Mouse (Mus musculus) left cerebral cortex, adult 18-20 months (tissue): ENCODE results near the gene Rnf157. TPM values are rescaled to one million over a fixed set of nuclear protein-coding genes. Genes with fewer than 3 reads are reported as not detected.
"Not testable (repeated sequence)": the region's sequence is repeated elsewhere in the genome, so short reads cannot be mapped to it uniquely, and the experiment has no call there.

Experiments
- DNase-seq, 2 experiments: peaks; one replicate each; pipeline ENCODE4 v3.0.0; 2021 to 2022; ENCODE audit warnings: low spot score in 2 of 2, mixed read lengths in 1 of 2
- total RNA-seq, 2 experiments: library from RNA; stranded (reverse); gene quantifications; 2 replicates each; pipeline ENCODE4 v1.2.3; 2021

The Rnf157 gene
- total RNA-seq, 2 experiments from 2014 or later: 256 to 274 TPM

DNA sequence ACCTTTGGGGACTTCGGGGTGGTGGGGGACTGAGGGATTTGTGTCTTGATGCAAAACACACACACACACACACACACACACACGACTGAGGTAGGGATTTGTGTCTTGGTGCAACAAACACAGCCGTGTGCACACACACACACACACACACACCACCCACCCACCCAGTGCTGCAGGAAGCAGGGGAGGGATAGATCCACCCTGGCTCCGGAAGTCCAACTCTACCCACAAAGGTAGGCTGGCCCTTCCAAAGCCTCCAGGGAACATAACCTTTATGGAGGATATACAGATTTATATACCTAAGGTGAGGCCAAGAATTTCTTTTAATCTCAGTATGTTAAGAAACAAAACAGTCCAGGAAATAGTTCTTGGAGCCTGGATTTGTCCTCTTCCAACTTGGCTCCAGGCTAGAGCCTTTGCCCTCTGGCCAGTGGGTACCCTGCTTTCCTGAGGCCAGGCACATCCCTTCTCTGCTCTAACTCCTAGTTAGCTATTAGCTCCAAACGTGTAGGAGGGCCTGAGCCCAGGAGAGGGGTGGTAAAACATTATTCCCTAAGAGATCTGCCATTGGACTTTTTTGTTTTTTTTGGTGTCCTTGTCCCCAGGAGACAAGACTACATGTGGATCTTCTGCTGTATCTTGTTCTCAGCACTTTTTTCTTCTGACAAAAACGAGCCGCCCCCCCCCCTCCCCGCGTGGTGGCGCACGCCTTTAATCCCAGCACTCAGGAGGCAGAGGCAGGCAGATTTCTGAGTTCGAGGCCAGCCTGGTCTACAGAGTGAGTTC, 22.3 kb upstream of the Rnf157 start:
- no peak for DNase-seq

DNA sequence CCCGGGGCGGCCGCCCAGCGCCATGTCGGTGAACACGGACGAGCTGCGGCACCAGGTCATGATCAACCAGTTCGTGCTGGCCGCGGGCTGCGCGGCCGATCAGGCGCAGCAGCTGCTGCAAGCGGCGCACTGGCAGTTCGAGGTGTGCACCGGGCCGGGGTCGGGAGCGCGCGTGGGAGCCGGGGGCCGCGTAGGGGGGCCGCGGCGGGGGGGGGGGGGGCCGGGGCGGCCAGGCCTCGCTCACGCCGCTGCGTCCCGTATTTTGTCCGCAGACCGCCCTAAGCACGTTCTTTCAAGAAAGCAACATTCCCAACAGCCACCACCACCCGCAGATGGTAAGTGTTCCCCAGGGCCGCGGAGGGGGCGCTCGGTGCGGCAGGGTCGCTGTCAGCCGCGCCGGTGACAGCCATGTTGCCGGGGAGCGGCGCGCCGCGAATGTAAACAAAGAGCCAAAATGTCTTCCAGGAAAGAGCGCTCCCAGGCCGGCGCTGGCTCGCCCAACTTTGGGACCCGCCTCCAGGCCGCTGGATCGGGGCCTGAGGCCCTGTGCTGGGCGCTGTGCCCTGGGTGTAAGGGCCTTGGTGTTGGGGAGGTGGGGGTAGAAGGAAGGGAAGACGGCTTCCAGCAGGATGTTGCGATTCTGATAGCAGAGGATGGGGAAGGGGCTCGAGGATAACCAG, 21.6 kb upstream of the Rnf157 start:
- peak; percentile 49 to 54 for DNase-seq

DNA sequence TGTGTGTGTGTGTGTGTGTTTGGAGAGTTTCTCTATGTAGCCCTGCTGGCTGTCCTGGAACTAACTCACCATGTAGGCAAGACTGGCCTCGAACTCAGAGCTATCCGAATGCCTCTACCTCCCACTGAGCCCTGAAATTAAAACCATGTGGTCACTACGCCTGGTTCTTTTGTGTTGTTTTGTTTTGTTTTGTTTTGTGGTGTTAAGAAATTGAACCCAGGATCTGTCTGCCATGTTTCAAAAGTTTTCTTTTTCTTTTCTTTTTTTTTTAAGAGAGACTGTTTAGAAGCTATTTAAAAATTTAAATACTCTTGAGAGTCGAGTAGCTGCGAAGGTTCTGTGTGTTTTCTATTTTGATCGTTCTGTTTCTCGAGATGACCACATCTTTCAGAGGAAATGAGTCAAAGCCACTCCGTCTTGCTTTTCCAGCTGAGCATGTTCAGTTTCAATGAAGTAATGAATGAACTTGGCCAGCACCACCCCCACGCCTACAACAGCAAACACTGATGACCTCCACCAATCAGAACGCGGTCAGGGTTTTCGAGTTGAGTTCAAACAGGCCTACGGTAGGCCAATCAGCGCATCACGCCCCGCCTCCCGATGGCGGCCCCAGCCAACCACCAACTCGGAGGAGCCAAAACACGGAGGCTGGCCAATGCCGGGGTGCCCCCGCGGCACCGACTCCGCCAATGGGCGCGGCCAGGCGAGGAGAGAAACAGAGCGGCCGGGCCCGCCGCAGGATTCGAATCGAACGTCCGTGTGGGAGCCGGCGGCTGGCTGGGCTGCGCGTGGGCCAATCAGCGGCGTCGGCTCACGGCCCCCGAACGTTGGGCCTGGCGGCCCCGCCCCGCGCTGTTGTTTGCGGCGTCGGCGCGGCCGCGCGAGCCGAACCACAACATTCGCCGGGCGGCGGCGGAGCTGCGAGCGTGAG, 20.8 kb upstream of the Rnf157 start, which contains the start of gene Ubald2:
Gene Ubald2 (plus strand): TSS at position 739 of the 931 bp plus-strand sequence.
- DNase-seq: peak; percentile 95 to 98

DNA sequence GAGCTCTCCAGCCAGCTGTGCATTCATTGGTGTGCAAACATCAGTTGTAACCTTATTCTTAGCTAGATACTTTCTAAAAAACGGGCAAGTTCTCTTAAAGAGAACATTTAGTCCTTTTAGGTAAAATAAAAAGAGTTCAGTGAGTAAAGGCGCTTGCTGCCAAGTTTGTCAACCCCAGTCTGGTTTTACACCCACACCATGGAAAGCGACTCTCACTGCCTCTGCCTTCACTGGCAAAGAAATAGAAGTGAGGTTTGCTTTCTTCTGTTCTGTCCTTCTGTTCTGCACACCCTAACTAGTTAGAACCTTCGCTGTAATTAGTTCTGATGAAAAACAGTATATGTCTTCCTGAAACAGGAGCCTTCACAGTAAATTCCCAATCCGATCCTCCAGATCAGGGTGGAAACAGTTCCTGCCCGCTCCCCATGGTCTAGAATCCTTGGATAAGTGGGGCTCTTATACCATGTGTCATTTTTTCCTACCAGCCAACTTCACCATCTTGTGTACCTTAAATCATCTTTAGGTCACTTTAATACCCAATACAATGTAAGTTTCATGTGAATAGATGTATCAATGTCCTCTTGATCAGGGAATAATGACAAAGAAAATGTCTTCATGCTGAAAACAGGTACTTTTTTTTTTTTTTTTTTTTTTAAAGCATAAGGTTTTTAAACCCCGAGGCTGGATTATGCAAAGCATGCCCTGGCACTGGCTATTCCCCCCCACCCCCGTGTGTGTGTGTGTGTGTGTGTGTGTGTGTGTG, 19.9 kb upstream of the Rnf157 start:
- DNase-seq: peak; percentile 59 to 66

DNA sequence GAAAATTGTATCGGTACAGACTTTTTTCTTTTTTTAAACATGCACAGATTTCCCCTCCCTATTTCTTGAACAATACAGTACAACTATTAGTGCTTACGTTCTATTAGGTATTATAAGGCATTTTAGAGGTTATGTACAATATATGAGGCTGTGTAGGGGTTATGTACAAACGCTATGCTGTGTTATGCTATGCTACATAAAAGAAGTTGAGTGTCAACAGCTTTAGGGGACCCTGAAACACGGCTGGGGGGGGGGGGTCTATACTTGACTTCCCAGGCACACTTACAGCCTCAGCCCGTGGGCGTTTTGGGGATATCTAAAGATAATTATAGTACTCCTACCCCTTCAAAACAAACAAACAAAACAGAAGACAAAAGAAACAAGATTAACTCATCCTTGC, 19.3 kb upstream of the Rnf157 start:
- DNase-seq: no peak

DNA sequence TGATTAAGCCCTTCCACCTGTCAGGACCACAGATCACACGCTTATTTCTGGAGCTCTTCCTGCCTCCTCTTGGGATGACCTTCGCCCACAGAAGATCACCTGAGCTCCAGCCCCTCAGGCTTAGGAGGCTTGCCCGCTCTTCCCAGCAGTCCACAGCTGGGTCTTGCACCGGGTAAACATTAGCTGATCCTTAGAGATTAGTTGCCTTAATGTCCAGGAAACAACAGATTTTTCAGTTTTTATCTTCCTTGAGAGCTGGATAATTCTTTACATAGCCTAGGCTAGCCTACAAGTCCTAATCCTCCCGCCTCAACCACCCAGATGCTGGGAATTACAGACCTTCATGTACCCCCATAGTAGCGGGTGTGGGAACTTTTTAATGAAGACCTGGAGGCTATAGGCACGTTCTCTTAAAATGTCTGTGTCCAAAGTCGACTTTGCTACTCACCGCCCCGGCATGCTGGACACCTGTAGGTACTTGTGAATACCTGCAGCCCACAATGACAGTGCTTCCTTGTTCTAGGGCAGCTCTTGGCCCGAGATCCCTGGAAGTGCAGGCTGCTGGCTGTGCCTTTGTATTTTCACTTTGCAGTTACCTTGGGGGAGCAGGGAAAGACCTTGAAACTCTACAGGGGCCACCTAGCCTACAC, 18.7 kb upstream of the Rnf157 start:
- DNase-seq: no peak

DNA sequence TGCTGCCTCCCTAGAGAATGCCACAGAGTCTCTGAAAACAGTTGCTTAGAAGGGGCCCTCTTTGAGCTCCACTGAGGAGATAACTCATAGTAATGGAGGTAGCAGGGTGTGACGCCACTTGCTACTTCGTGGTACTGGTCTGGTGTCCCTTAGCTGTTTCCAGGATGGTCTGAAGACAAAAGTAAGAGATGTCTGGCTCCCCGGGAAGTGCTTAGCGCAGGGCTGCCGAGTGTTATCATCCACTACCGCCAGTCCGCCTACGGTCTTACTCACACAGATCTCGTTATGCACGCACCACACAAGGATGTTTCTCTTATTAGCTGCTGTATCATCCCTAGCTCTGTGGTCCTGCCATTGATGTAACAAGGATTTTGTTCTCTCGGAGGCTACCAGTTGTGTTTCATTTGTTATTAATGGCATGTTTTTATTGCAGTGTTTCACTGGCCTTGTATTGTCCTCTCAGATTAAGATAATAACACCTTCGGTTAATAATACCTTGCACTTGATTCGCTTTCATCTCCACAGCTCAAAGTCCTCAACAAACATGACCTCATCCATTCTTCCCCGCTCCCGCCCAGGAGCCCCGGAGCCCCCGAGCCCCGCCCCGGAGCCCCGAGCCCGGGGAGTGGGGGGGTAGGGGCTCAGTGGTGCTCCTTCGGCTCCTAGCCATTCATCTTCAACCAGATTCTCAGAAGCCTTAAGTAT, 18.0 kb upstream of the Rnf157 start:
- no peak for DNase-seq

DNA sequence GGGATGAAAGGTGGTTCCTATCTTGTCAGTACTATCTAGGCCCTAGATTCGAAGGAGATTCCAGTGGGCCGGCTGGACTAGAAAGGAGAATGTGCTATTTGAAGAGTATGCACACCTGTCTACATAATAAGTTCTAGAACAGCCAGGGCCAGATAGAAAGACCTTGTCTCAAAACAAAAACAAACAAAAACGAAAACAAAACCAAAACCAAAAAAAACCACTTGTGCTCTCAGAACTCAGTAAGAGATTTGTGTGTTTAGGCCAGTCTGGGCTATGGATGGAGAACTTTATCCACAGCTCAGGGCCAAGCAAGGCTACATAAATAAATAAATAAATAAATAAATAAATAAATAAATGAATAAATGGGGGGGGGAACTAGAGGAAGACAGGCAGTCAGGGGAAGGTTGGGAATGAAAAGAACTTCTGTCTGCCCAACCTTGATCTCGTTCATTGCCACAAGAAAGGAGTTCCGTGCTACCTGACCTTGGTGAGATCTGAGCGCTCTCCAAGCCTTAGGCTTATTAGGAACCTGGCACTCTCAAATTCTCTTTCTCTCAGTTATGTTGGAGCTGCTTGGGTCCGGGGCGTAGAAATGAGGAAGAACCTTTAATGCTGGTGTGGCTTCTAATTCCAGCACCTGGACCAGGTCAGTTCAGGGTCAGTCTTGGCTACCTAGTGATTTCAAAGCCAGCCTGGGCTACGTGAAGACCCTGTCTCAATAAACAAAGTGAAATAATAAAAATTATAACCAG, 17.2 kb upstream of the Rnf157 start:
- no peak for DNase-seq

DNA sequence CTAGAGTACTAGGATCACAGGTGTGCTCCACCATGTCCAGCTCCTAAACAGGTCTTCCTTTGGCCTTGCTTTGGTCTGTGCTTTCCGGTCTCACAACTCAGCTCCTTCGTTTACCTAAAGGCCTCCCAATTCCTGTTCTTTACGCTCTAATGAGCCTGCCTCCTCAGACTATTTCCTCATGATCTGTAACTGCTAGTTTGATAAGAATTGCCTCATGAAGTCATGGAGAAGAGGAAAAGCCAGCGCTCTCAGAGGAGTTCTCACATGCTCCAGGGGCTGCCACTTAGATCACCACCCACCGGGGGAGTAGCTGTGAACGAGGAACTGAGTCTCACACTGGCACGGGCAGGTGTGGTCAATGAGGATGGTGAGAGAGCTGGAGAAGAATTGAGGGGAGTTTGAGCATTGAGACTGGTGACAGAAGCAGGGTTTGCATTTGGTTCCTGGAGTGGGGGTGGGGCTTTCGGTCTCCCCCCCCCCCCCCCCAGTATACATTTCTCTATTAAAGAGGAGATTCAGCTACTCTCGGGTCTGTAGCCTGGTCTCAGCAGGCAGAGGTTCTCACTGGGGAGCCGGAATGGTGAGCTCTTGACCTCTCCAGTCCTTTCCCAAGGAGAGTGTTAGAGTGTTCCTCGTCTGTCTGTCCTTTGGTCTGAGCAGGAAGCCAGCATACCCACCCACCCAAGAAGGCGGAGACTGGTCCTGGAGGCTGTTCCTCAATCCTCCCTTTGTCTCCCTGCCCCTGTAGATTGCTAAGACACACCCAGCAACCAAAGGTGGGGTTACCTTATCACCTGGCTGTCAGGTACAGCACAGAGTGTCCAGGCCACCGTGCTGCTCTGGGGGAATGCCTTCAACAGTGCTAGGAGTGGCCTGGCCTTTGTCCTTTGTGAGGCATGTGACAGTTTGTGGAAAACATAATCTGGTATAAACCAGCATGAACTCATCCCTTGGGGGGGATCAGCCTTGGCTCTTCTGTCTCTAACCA, 16.3 kb upstream of the Rnf157 start:
- DNase-seq: no peak

DNA sequence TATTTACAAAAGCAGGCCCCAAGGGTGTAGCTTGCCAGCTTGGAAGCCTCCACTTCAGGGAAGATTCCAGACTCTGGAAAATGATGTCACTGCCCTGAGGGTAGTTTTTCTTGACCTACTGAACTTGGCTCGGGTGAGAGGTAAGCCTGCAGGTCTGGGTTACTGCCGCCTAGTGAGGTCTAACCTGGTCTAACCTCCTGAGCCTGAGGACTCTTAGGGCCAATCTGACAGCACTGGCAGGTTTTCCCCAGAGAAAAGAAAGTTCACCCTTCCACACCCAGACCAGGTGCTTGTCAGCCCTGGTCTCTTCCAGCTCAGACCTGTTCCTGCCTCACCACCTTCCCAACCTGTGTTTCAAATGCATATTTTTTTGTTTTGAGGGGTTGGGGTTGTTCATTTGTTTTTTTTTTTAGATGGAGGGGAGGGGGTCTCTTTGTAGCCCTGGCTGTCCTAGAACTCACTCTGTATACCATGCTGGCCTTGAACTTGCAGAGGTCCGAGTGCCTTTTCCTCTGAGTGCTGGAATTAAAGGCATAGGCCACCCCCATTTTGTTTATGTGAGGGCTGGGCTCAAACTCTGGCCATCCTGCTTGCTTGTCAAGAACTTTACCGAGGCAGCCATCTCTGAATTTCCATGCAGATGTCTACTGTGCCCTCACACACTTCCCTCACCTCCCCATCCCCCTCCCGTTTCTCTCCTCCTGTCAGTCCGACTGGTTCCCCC, 14.2 kb upstream of the Rnf157 start:
- DNase-seq: no peak

DNA sequence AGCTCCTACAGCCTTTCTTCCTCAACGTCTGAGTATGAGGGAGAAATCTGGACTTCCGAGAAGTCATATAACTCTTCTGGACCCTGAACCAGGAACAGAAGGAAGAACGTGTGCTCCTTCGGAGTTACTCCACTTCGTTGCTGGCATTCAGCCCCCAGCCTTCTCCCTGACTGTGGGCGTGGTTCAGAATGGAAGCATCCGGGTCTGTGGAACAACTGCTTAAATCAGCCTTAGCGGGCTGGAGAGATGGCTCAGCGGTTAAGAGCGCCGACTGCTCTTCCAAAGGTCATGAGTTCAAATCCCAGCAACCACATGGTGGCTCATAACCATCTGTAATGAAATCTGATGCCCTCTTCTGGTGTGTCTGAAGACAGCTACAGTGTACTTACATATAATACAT, 13.5 kb upstream of the Rnf157 start:
- not testable (repeated sequence) for DNase-seq

DNA sequence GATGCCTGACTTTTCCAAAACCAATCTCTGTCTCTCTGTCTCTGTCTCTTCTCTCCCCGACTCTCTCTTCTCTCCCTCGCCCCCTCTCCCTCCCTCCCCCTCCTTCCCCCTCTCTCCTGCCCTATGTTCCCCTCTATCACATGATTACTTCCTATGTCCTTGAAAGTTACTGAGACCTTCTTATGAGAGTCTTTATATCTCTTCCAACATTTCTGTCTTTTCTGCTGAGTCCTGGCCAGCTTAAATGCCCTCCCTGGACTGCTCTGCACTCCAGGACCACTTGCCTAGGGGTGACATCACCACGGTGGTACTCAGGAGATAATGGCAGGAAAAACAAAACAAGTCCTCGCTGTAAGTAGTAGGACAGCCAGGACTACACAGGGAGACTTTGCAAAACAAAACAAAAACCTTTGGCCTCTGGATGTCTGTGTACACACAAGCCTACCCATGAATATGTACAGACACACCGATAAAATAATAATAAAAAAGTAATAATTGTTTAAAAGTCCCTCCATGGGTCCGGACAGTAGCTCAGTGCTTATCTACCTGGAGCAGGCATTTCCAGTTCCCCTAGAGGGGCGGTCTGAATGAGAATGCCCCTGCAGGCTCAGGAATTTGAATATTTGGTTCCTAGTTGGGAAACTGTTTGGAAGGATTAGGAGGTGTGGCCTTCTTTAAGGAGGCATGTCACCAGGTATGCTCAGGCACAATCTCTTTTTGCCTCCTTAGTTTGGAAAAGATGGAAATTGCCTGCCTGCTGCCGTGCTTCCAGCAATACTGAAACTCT, 12.0 kb upstream of the Rnf157 start:
- no peak for DNase-seq

DNA sequence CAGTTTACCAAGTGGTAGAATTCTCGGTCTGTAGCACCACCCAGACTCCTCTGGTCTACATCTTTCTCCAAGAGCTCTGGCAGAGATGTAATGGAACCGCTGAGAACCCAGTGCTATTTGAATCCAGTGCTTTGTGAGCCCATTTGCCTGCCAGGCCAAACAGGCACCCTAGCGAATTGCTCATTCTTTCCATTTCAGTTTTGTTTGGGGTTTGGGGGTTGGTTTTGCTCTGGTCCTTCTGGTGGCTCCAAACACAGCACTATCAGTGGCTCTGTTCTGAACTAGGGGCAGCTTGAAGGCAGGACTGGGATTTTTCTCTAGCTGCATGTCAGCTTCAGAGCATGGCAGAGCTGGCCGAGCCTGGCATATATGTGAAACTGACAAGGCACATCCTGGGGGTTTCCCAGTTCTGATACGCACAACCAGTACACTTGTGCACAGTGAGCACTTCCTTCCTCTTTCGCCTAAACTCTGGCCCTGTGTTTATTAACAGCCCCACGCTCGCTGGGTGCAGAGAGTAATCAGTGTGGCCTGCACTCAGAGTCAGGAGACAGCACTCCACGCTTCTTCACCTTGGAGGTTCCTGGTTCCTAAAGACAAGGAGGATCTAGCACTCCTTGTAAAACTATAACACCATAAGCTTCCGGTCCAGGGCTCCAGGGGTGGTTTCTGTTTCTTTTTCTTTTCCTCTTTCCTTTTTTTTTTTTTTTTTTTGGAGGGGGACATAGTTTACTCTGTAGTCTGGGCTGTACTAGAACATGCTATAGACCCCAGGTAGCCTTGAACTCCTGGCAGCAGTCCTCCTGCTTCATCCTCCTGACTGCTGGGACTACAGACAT, 11.2 kb upstream of the Rnf157 start:
- DNase-seq: no peak

DNA sequence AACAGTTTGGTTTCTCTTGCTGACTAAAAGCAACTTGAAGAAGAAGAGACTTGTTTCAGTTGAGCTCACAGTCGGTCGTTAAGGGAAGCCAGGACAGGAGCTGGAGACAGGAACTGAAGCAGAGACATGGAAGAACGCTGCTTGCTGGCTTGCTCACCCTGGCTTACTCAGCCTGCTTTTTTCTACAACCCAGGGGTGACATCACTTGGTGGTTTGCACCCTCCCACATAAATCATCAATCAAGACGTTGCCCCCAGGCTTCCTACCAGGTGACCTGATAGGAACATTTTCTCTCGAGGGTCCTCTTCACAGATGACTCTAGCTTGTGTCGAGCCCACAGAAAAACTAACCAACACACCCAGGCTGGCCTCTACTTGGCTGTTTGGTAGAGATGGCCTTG, 10.4 kb upstream of the Rnf157 start:
- no peak for DNase-seq

DNA sequence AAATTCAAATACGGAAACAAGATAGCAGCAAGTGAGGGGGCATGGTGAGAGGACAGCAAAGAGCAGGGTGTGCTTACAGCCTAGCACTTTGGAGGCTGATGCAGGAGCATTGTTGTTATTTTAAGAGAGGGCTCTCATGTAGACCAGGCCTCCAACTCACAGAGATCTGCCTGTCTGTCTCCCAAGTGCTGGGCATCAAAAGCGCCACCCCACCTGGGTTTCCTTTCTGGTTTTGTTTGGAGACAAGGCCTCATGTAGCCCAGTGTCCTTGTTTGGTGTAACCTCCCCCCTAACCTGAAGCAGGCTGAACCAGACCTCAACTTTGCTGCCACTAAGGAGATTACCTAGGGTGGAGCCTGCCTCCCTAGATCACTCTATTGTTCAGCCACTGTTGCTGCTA, 9.7 kb upstream of the Rnf157 start:
- DNase-seq: no peak
